8 mouse cellular contexts compared by ENCODE assay signal in the genomic region with DNA sequence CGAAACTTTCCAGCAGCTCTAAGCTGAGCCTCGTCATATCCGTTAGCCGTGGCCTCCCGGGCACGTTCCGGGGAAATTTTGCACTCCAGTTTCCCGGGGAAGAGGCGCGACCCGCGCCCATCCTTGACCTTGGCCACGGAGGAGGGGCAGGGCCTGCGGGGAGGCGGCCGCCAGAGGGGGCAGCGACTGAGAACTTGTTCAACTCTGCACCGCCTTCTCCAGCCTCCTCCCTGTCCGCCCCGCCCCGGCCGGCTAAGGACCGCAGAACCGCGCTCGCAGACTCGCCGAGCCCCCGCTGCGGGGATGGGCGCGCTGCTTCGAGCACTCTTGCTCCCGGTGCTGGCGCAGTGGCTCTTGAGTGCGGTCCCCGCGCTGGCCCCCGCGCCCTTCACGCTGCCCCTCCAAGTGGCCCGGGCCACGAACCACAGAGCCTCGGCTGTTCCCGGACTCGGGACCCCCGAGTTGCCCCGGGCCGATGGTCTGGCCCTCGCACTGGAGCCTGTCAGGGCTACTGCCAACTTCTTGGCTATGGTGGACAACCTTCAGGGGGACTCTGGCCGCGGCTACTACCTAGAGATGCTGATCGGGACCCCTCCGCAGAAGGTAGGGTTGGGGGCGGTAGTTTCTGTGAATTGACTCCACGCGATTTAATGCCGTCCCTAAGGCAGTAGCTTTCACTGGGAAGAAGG. TPM values are rescaled to one million over a fixed set of nuclear protein-coding genes. Genes with fewer than 3 reads are reported as not detected.
A peak's percentile ranks its signal among the peaks of the same experiment; 100 is the strongest.
DNase-seq lines count a peak whose midpoint lies in the region; ATAC-seq and TF ChIP-seq lines count a peak whose summit lies in the region.

Bace2 (plus strand) TSS at position 244 of the 689 bp plus-strand sequence.

- DNase-seq in forebrain, postnatal 0 days = peak; percentile 16
- peak; percentile 83 to 84 for DNase-seq in heart, postnatal 14 days
- DNase-seq in kidney, postnatal 25 days = peak; percentile 86 to 92
- DNase-seq in lung, embryonic 14.5 days = peak; percentile 82
- peak; percentile 73 for DNase-seq in ovary, adult 18-20 months (ENCODE audit: low spot score)
- peak; percentile 55 for DNase-seq in thymus, postnatal 4 days

- peak; percentile 65 for ATAC-seq in forebrain, postnatal 0 days
- peak; percentile 92 for ATAC-seq in lung, embryonic 14.5 days (ENCODE audit: insufficient read depth)

- H3K27ac ChIP-seq in bone marrow, adult 2 months (ENCODE audit: control insufficient read depth, insufficient read depth, low read depth, low read length, poor library complexity) = peak within 1 kb of the TSS; percentile 21; the same call in 1 of the 2 replicates
- H3K27ac ChIP-seq in forebrain, postnatal 0 days (ENCODE audit: low read depth, low read length) = no peak within 1 kb of the TSS
- no peak within 1 kb of the TSS for H3K27ac ChIP-seq in lung, embryonic 14.5 days (ENCODE audit: low read depth)

- no peaks in the 10 kb centered on the region for H3K9me3 ChIP-seq in E14TG2a.4 (ENCODE audit: low read length)
- no peaks in the 10 kb centered on the region for H3K9me3 ChIP-seq in forebrain, postnatal 0 days (ENCODE audit: low read length)
- H3K9me3 ChIP-seq in lung, embryonic 14.5 days (ENCODE audit: low read depth, low read length) = no peaks in the 10 kb centered on the region

- H3K27me3 ChIP-seq in E14TG2a.4 (ENCODE audit: insufficient read depth, low read length) = peaks cover 56% of the 10 kb centered on the region
- H3K27me3 ChIP-seq in forebrain, postnatal 0 days (ENCODE audit: insufficient read depth, low read length) = peaks cover 9% of the 10 kb centered on the region; the same call in 1 of the 2 replicates
- H3K27me3 ChIP-seq in lung, embryonic 14.5 days (ENCODE audit: insufficient read depth, low read length) = peaks cover 7% of the 10 kb centered on the region; the same call in 1 of the 2 replicates

- no peak for TF ChIP-seq CTCF in E14TG2a.4 (conservative IDR thresholded peaks at IDR 0.05; ENCODE audit: low read length)
- TF ChIP-seq CTCF in bone marrow, adult 2 months (IDR thresholded peaks at IDR 0.05; ENCODE audit: control insufficient read depth, insufficient read depth, low read length) = no peak
- TF ChIP-seq CTCF in forebrain, postnatal 0 days (IDR thresholded peaks at IDR 0.05; ENCODE audit: low read depth) = peak; percentile 48
- TF ChIP-seq CTCF in lung, embryonic 14.5 days (IDR thresholded peaks at IDR 0.05; ENCODE audit: low read depth) = peak; percentile 60

- no peak within 1 kb of the TSS; the same call in 1 of the 2 replicates for H3K9ac ChIP-seq in forebrain, postnatal 0 days
- peak within 1 kb of the TSS; percentile 49 for H3K9ac ChIP-seq in lung, embryonic 14.5 days

- peaks cover 18% of the 10 kb centered on the region for H3K4me1 ChIP-seq in E14TG2a.4 (replicated peaks; ENCODE audit: low read depth, low read length)
- H3K4me1 ChIP-seq in bone marrow, adult 2 months (ENCODE audit: control insufficient read depth, insufficient read depth, low read length) = no peaks in the 10 kb centered on the region
- no peaks in the 10 kb centered on the region for H3K4me1 ChIP-seq in forebrain, postnatal 0 days (ENCODE audit: insufficient read depth)
- no peaks in the 10 kb centered on the region for H3K4me1 ChIP-seq in lung, embryonic 14.5 days (ENCODE audit: insufficient read depth)

- intact Hi-C loops in heart, postnatal 14 days (cut with DNase I) = loop anchor here (5.0 kb wide), 1 partner anchor 61 kb away; no protein-coding TSS in a partner anchor

- no peaks in the 10 kb centered on the region for H3K36me3 ChIP-seq in E14TG2a.4 (ENCODE audit: insufficient read depth, low read length)
- H3K36me3 ChIP-seq in forebrain, postnatal 0 days (ENCODE audit: insufficient read depth) = no peaks in the 10 kb centered on the region
- H3K36me3 ChIP-seq in lung, embryonic 14.5 days (ENCODE audit: insufficient read depth) = no peaks in the 10 kb centered on the region

- H3K4me2 ChIP-seq in forebrain, postnatal 0 days (ENCODE audit: low read depth) = peak within 1 kb of the TSS; percentile 93
- peak within 1 kb of the TSS; percentile 100 for H3K4me2 ChIP-seq in lung, embryonic 14.5 days

- H3K4me3 ChIP-seq in E14TG2a.4 (replicated peaks; ENCODE audit: low read length) = peak within 1 kb of the TSS; percentile 81
- H3K4me3 ChIP-seq in bone marrow, adult 2 months (replicated peaks; ENCODE audit: control insufficient read depth, low read depth, low read length) = no peak within 1 kb of the TSS
- H3K4me3 ChIP-seq in forebrain, postnatal 0 days (ENCODE audit: low read depth, low read length) = peak within 1 kb of the TSS; percentile 43
- H3K4me3 ChIP-seq in lung, embryonic 14.5 days (ENCODE audit: low read depth, low read length) = peak within 1 kb of the TSS; percentile 58

- no peak for TF ChIP-seq POLR2A in bone marrow, adult 2 months (IDR thresholded peaks at IDR 0.05; ENCODE audit: borderline replicate concordance, control insufficient read depth, low read depth, low read length)

- 1% methylated on average over 58 of the region's 58 CpGs for WGBS in bone marrow, adult 2 months
- 3% methylated on average over 58 of the region's 58 CpGs for WGBS in forebrain, postnatal 0 days
- under 1% methylated on average over 58 of the region's 58 CpGs for WGBS in lung, embryonic 14.5 days

RNA-seq across cellular contexts. Expression of gene Bace2, which starts in this region (rescaled TPM):
- 0.16 and 0.72 TPM in 2 replicates for polyA plus RNA-seq in bone marrow, adult 2 months (2011; ENCODE audit: insufficient read depth, insufficient read length, low replicate concordance, missing spikeins)
- total RNA-seq in forebrain, postnatal 0 days (2014; rRNA removed) = 2.2 and 2.6 TPM in 2 replicates
- polyA plus RNA-seq in forebrain, postnatal 0 days (2015; fragmentation: Nextera tagmentation; extraction: Ambion mirVana) = 4.5 and 5.9 TPM in 2 replicates
- total RNA-seq in heart, postnatal 14 days (2021) = 10 to 100 TPM; 22.4 to 22.8 TPM
- polyA plus RNA-seq in lung, embryonic 14.5 days (2014; fragmentation: Nextera tagmentation; extraction: Ambion mirVana) = 12.2 and 13.4 TPM in 2 replicates

Comparison
In these comparisons a context has a peak if more than half of its experiments do, and no peak if none do; other contexts are left out.
1. CTCF ChIP-seq: peak in forebrain, postnatal 0 days (single experiment) and lung, embryonic 14.5 days (single experiment); none in E14TG2a.4 (single experiment) and bone marrow, adult 2 months (single experiment).
2. DNase-seq: peak in every context shown above with its lines; median percentile 89 in kidney, postnatal 25 days; 84 in heart, postnatal 14 days; 82 in lung, embryonic 14.5 days; 73 in ovary, adult 18-20 months; 55 in thymus, postnatal 4 days; 16 in forebrain, postnatal 0 days.